Mouse (Mus musculus): Measurements from ENCODE around the gene Flrt1.
"Not testable (repeated sequence)": the region's sequence is repeated elsewhere in the genome, so short reads cannot be mapped to it uniquely, and the experiment has no call there.

Gene Flrt1

GRCm38 (mm10) chr19:7068661-7069531, 36.6 kb downstream of the Flrt1 start:
- no peak for DNase-seq (ENCODE audit: low spot score in 2 of 2)

- peak; percentile 63 to 79 for DNase-seq (ENCODE audit: low spot score in 2 of 2)
Measured at GRCm38 (mm10) chr19:7068136-7068535, 37.4 kb downstream of the Flrt1 start.

DNA sequence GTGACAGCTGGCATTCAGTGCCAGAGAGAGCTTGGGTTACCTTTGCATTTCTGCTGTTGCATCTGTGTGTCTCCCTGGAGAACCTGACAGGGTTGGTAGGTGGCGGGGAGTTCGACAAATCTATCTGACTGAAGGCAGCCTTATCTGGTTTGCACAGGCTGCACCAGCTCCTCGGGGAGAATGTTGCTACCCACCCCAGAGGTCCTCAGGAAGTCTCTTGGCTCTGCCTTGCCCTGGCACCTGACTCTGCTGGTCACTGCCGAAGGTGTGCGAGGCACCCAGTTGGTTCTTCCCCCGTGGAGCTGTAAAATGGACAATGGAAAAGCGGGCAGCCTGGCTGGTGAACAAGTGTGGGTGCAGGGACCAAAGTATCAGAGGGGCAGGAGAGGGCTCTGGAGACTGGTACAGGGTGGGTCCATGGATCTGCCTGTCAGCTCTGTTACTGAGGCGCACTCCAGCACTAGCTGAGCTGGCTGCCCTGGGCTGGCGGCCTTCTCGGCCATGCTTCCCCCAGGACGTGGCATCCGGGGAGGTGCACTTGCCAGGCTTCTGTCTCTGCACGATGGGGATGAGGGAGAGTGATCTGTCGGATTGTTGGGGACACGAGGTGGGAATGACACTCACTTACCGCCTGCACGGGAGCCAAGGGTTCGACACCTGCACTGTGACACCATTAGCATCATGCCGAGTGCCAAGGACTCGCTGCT, 38.0 kb downstream of the Flrt1 start:
- DNase-seq (ENCODE audit: low spot score in 2 of 2): no peak

- DNase-seq (ENCODE audit: low spot score in 2 of 2): no peak
Measured at GRCm38 (mm10) chr19:7066828-7067342, 38.6 kb downstream of the Flrt1 start.

DNA sequence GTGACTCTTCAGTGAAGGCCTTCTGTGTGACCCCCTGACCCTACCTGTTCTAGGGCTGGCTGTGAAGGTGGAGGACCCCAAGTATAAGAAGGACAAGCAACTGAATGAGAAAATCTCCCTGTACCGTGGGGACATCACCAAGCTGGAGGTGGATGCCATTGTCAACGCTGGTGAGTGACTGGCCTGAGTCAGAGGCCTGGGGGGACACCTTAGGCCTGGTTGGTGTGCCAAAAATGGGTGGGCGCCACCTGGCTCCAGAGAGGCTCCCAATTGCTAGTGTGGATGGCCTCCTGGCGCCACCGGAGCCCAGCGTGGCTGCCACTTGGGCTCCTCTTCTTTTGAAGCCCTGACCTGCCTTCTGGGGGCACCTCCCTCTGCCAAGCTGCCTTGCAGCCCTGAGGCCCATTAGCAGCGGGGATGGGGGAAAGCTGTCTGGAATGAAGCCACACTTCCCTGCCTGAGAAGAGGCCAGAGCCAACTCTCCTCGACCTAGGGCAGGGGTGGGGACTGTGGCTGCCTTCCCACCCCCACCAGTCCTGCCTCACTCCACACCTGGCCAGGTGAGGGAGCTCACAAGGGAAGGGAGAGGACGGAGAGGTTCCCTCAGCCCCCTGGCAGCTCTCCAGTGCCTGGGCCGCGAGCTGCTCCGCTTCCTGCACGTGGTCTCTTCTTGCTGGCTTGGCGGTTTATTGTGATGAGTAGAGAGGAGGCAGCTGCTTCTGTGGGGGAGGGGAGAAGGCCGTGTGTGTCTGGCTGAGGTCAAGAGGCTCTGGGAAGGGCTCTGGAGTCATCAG, 39.3 kb downstream of the Flrt1 start:
- peak; percentile 19 to 32 for DNase-seq (ENCODE audit: low spot score in 2 of 2)

DNA sequence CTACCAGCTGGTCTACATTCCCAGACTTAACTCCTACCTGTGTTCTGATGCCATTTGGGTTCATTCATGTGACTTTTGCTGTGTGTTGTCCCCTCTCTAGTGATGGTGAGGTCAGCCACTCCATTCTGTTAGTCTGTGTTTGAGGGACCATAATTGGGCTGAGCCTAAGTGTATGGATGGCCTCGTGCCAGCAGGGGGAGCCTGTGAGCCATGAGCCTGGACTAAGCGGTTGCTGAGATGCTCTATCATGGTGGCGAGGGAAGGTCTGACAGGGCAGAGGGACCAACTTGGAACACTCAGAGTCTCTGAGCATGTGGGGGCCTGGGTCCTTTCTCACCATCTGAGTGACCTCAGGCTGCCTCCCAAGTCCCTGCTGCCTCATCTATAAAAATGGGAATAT, 41.0 kb downstream of the Flrt1 start:
- DNase-seq (ENCODE audit: low spot score in 2 of 2): peak; percentile 71 to 82

DNA sequence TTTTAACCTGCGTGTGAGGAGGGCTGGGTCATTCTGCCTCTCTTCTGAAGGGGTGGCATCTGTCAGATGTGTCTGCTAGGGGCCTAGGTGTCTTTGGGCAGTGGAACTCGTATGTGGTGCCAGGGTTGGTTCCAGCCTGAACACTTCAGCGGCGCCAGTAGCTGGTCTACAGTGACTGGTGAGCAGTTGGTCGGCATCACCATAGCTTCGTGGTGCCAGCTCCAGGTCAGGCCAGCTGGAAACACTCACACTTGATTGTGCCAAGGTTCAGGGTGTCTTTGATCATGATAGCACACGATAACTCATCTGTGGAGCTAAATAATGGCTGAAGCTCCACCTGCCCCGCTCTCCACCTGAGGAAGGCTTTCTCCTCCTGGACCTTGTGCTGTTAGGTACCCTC, 42.6 kb downstream of the Flrt1 start:
- no peak for DNase-seq (ENCODE audit: low spot score in 2 of 2)

- DNase-seq (ENCODE audit: low spot score in 2 of 2): no peak
Measured at GRCm38 (mm10) chr19:7062110-7062509, 43.4 kb downstream of the Flrt1 start.

DNA sequence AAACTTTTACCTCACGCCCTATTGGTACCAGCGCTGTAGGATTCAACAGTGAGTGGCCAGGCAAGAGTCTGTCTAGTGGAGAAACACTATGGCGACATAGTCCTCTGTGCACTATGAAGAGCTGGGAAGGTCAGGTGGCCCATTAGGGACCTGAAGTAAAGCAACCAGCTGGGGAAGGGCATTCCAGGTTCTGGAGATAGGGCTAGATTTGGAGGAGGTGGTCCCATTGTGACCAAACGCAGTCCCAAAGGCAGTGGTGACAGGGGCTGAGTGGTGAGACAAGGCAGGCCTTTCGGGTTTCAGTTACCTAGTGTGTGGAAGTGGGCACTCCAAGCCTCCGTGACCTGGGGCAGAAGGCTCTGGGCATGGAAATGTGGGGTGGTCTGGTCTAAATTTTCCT, 47.0 kb downstream of the Flrt1 start:
- no peak for DNase-seq (ENCODE audit: low spot score in 2 of 2)

GRCm38 (mm10) chr19:7057722-7058207, 47.8 kb downstream of the Flrt1 start:
- DNase-seq (ENCODE audit: low spot score in 2 of 2): peak; percentile 49 to 64

DNA sequence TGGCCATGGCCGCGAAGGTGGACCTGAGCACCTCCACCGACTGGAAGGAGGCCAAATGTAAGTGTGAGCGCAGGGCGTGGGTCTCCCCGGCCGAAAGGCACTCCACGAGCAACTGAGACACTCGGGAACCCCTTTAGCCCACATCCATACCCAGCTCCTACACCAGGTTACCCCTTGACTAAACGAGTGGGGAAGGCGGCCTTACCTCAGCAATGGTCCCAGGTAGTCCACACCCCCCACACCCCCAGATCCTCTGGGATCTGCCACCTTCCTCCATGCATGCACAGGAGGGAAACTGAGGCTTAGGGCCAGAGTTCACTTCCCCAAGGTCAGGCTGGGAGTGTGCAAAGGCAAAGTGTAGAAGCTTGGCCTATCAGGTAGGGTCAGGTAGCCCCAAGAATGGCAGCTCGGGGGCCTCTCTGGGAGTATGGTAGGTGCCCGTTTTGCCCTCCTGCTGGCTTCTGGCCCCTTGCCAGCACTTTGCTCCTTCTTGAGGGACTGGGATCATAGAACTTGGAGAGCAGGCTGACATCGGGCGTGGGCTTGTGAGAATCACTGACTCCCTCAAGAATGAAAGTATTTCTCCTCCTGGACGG, 48.3 kb downstream of the Flrt1 start:
- DNase-seq (ENCODE audit: low spot score in 2 of 2): no peak

GRCm38 (mm10) chr19:7056248-7057087, 49.1 kb downstream of the Flrt1 start, which contains the start of gene Macrod1:
Gene Macrod1, plus strand, starts transcription at chr19:7056810.
- peak; percentile 51 to 68 for DNase-seq (ENCODE audit: low spot score in 2 of 2)

DNA sequence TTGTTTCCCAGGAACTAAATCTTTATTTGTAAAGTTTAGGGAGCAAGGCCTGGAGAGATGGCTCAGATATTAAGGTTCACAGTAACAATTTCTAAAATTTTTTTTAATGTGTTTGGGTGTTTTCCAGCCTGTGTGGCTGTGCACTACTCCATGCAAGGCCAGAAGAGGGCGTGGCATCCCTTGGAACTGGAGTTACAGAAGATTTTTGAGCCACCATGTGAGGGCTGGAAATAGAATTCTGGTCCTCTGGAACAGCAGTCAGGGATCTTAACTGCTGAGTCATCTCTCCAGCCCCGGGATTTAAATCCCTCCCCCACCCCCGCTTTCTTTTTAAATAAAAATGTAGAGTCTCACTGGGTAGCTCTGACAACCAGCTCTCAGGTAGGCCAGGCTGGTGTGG, 50.4 kb downstream of the Flrt1 start:
- DNase-seq (ENCODE audit: low spot score in 2 of 2): no peak

DNA sequence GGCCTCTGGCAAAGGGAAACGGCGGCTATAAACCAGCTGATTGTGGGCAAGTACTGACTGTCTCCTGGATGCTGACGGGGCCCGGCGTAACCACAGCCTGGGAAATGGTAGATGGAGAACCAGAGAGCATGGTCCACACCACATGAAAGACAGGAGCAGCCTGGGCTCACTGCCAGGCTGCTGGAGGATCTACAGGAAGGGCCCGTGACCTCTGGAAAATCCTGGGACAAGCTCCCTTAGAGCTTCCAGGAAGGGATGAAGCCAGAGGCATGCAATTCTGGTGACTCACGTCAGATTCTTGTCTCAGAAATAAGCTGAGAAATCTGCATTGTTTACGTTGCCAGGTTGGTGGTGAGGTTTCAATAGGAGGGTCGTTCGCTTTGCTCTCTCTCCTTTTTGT, 50.8 kb downstream of the Flrt1 start:
- no peak for DNase-seq (ENCODE audit: low spot score in 2 of 2)

DNA sequence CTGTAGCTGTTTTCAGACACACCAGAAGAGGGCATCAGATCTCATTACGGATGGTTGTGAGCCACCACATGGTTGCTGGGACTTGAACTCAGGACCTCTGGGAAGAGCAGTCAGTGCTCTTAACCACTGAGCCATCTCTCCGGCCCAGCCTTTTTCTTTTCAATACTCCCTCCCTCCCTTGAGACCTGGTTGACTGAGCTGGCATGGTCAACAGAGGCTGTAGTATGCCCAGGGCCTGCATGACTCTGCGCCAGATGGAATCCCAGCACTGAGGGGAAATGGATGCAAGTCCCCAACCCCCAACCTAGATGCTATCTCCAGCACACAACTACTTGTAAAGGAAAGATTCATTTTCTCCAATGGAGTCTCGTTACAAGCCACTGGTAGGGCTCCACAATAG, 52.1 kb downstream of the Flrt1 start:
- DNase-seq (ENCODE audit: low spot score in 2 of 2): not testable (repeated sequence)

DNA sequence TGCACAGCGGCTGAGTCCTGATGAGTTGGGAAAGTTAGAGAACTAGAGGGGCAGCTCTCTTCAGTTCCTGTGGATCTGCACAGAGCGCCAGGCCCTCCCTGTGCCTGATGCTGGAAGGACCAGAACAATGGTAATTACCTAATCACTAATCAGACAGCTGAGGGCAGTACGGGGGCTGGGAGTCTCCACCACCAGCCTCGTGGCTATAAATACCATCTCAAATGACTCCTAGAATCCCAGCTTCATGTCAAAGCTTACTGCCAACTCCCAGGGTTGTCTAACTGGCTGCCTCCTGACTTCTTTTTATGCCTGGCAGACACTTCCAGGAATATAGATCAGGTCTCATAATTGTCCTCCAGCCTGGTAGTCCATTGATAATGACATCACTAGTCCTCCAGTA, 60.8 kb downstream of the Flrt1 start:
- DNase-seq (ENCODE audit: low spot score in 2 of 2): no peak

DNA sequence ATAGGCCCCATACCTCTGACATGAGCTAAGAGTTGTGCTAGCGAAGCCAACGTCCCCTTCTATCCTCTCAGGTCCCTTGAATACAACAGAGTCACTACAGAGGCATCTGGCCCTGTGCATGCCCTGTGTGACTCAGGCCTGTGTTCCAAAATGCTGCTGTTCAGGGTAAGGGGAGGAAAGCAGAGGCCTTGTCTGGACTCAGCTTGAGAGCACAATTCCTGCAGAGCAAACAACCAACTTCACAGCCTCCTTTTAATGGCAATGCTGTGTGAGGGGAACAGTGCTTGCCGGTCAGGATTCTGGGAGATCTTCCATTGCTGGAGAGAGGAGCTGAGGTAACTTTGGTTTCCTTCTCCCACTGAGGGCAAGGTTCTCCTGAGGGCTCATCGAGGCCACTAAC, 61.2 kb downstream of the Flrt1 start:
- no peak for DNase-seq (ENCODE audit: low spot score in 2 of 2)

All from natural killer cell, adult 2 months (primary cell).